Mouse (Mus musculus): Measurements from ENCODE around the gene Olfr175-ps1. TPM values are rescaled to one million over a fixed set of nuclear protein-coding genes. Genes with fewer than 3 reads are reported as not detected.

Gene Olfr175-ps1
- not detected in 2 replicates for polyA plus RNA-seq (2015; fragmentation: Nextera tagmentation; extraction: Ambion mirVana)

- no peak within 1 kb of the TSS for H3K9ac ChIP-seq
- no peak for ATAC-seq (ENCODE audit: insufficient read depth, low FRiP score, low read depth)
- no peaks in the 10 kb centered on the region for H3K4me1 ChIP-seq
- WGBS, result 84% methylated on average over 1 of the region's 1 CpGs
- no peak within 1 kb of the TSS for H3K4me2 ChIP-seq
- no peak within 1 kb of the TSS for H3K27ac ChIP-seq
- H3K27me3 ChIP-seq (replicated peaks), result no peaks in the 10 kb centered on the region
- H3K36me3 ChIP-seq, result no peaks in the 10 kb centered on the region
- H3K4me3 ChIP-seq (replicated peaks), result no peak within 1 kb of the TSS
- H3K9me3 ChIP-seq, result no peaks in the 10 kb centered on the region
Measured at GRCm38 (mm10) chr16:58826732-58827319, at the start of gene Olfr175-ps1. Gene Olfr175-ps1, minus strand, starts transcription at chr16:58826782.

DNA sequence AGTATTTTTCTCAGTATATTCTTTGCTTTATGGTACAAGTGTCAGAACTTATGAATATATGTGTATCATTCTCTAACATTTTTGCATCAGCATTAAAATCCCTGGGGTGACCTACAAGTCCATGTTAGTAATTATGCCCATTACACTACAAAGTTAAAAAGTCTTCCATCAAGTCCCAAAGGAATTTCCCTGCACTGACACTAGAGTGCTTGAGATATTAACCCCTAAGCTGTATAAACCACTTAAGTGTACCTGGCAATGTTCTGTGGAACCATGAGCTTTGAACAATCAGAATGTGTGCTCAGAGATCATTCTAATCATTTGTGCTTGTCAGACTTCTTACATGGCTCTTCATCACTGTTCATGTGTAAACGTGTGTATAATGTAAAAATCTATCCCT lies 48.1 kb upstream of the Olfr175-ps1 start, which contains the start of gene Olfr177:
Olfr177 (minus strand) TSS at position 101 of the 400 bp plus-strand sequence.
- no peak within 1 kb of the TSS for H3K9ac ChIP-seq
- 33% methylated on average over 1 of the region's 1 CpGs for WGBS
- no peaks in the 10 kb centered on the region for H3K27me3 ChIP-seq (replicated peaks)
- no peak within 1 kb of the TSS for H3K27ac ChIP-seq
- H3K9me3 ChIP-seq, result no peaks in the 10 kb centered on the region
- H3K4me2 ChIP-seq, result no peak within 1 kb of the TSS
- H3K36me3 ChIP-seq, result no peaks in the 10 kb centered on the region
- ATAC-seq (ENCODE audit: insufficient read depth, low FRiP score, low read depth), result no peak
- H3K4me3 ChIP-seq (replicated peaks), result no peak within 1 kb of the TSS
- H3K4me1 ChIP-seq, result no peaks in the 10 kb centered on the region

GRCm38 (mm10) chr16:58861479-58861878 lies 34.9 kb upstream of the Olfr175-ps1 start:
- Histone ChIP-seq H3K9me3 (no peaks in the 10 kb centered on the region), H3K4me3 (replicated peaks) (no peak overlapping the region), H3K4me2 (no peak overlapping the region), H3K9ac (no peak overlapping the region), H3K4me1 (no peaks in the 10 kb centered on the region), H3K36me3 (no peaks in the 10 kb centered on the region), H3K27ac (no peak overlapping the region), H3K27me3 (replicated peaks) (no peaks in the 10 kb centered on the region)
- ATAC-seq (ENCODE audit: insufficient read depth, low FRiP score, low read depth), result no peak
- WGBS, result 64% methylated on average over 1 of the region's 1 CpGs

DNA sequence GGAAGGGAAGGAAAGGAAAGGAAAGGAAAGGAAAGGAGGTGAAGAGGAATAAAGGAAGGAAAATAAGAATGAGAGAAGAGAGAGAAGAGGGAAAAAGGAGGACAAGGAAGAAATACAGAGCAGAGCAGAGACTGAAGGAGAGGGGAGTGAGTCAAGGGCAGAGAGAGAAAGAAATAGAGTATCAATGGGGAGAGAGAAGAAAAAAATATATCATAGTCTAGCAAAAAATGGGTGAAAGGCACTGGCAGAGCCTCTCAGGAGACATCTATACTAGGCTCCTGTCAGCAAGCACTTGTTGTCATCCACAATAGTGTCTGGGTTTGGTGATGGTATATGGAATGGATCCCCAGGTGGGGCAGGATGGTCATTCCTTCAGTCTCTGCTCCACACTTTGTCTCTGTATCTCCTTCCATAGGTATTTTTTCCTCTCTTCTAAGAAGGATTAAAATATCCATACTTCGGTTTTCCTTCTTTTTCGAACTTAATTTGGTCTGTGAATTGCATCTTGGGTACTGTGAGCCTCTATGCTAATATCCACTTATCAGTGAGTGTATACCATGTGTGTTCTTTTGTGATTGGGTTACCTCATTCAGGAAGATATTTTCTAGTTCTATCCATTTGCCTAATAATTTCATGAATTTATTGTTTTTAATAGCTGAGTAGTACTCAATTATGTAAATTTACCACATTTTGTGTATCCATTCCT lies 33.6 kb upstream of the Olfr175-ps1 start:
- Histone ChIP-seq H3K36me3 (no peaks in the 10 kb centered on the region), H3K4me3 (replicated peaks) (no peak overlapping the region), H3K4me2 (no peak overlapping the region), H3K4me1 (no peaks in the 10 kb centered on the region), H3K27ac (no peak overlapping the region), H3K9ac (no peak overlapping the region), H3K9me3 (no peaks in the 10 kb centered on the region), H3K27me3 (replicated peaks) (no peaks in the 10 kb centered on the region)
- no peak for ATAC-seq (ENCODE audit: insufficient read depth, low FRiP score, low read depth)
- WGBS, result 77% methylated on average over 2 of the region's 2 CpGs

- no peaks in the 10 kb centered on the region for H3K4me1 ChIP-seq
- no peaks in the 10 kb centered on the region for H3K27me3 ChIP-seq (replicated peaks)
- H3K36me3 ChIP-seq, result no peaks in the 10 kb centered on the region
- WGBS, result 66% methylated on average over 2 of the region's 2 CpGs
- no peaks in the 10 kb centered on the region for H3K9me3 ChIP-seq
- H3K4me3 ChIP-seq (replicated peaks), result no peak within 1 kb of the TSS
- H3K4me2 ChIP-seq, result no peak within 1 kb of the TSS
- no peak within 1 kb of the TSS for H3K27ac ChIP-seq
- ATAC-seq (ENCODE audit: insufficient read depth, low FRiP score, low read depth), result no peak
- no peak within 1 kb of the TSS for H3K9ac ChIP-seq
Measured at GRCm38 (mm10) chr16:58800168-58800567, 26.4 kb downstream of the Olfr175-ps1 start, which contains the start of gene Olfr173. Gene Olfr173, minus strand, starts transcription at chr16:58800268.

Other genes starting within 250 kb of the Olfr175-ps1 start
- gene Gm813, start 209.8 kb downstream of the Olfr175-ps1 start, polyA plus RNA-seq (2015; fragmentation: Nextera tagmentation; extraction: Ambion mirVana), result not detected in 2 replicates
- not detected in 2 replicates for gene E330017A01Rik, start 188.0 kb downstream of the Olfr175-ps1 start, polyA plus RNA-seq (2015; fragmentation: Nextera tagmentation; extraction: Ambion mirVana)
- 64.4 and 80.4 TPM in 2 replicates for gene Cpox, start 156.5 kb downstream of the Olfr175-ps1 start, polyA plus RNA-seq (2015; fragmentation: Nextera tagmentation; extraction: Ambion mirVana)
- 0.08 and 0.12 TPM in 2 replicates for gene Gpr15, start 107.7 kb downstream of the Olfr175-ps1 start, polyA plus RNA-seq (2015; fragmentation: Nextera tagmentation; extraction: Ambion mirVana)
- gene Cldnd1, start 98.9 kb downstream of the Olfr175-ps1 start, polyA plus RNA-seq (2015; fragmentation: Nextera tagmentation; extraction: Ambion mirVana), result 111 and 117 TPM in 2 replicates
- not detected in 2 replicates for gene Olfr172, start 63.6 kb downstream of the Olfr175-ps1 start, polyA plus RNA-seq (2015; fragmentation: Nextera tagmentation; extraction: Ambion mirVana)
- not detected in 2 replicates for gene Olfr173, start 26.5 kb downstream of the Olfr175-ps1 start, polyA plus RNA-seq (2015; fragmentation: Nextera tagmentation; extraction: Ambion mirVana)
- not detected in 2 replicates for gene Olfr177, start 48.0 kb upstream of the Olfr175-ps1 start, polyA plus RNA-seq (2015; fragmentation: Nextera tagmentation; extraction: Ambion mirVana)
- not detected in 2 replicates for gene Olfr178, start 65.3 kb upstream of the Olfr175-ps1 start, polyA plus RNA-seq (2015; fragmentation: Nextera tagmentation; extraction: Ambion mirVana)
- gene Olfr181, start 102.0 kb upstream of the Olfr175-ps1 start, polyA plus RNA-seq (2015; fragmentation: Nextera tagmentation; extraction: Ambion mirVana), result not detected in 2 replicates
- gene Olfr180, start 102.6 kb upstream of the Olfr175-ps1 start, polyA plus RNA-seq (2015; fragmentation: Nextera tagmentation; extraction: Ambion mirVana), result not detected in 2 replicates
- gene Olfr183, start 168.6 kb upstream of the Olfr175-ps1 start, polyA plus RNA-seq (2015; fragmentation: Nextera tagmentation; extraction: Ambion mirVana), result not detected in 2 replicates
- gene Olfr186, start 203.5 kb upstream of the Olfr175-ps1 start, polyA plus RNA-seq (2015; fragmentation: Nextera tagmentation; extraction: Ambion mirVana), result 0.13 and 0.35 TPM in 2 replicates
- 0.10 TPM in 1 of 2 replicates, not detected in the other for gene Olfr187, start 213.0 kb upstream of the Olfr175-ps1 start, polyA plus RNA-seq (2015; fragmentation: Nextera tagmentation; extraction: Ambion mirVana)

Measured in stomach, embryonic 15.5 days (tissue).